Mouse (Mus musculus) erythroblast, embryonic 14.5 days (primary cell): ENCODE data around the gene Ube2q2.

Source experiments
- GATA1 ChIP-seq: IDR thresholded peaks from 2 replicates; pipeline ENCODE4 v1.6.1; 2012; ENCODE audit warnings: low read length, inconsistent platforms, mixed read lengths
- TAL1 ChIP-seq: IDR thresholded peaks from 3 replicates; pipeline ENCODE4 v1.6.1; 2012; ENCODE audit warnings: low read length, inconsistent platforms, mixed read lengths

DNA sequence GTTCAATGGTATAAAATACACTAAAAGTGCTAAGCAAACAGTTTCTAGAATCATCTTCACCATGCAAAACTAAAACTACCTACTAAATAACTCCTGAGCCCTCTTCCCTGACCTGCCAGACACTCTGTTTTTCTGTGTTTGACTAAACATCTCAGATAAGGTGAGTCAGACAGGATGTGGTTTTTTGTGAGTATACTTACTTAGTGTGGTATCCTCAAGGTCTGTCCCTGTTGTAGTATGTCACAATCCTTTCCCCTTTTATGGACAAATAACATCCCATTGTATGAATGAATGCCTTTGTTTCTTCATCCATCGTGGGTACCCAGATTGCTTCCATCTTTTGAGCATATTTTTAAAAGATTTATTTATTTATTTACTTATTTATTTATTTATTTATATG, 22.4 kb upstream of the Ube2q2 start:
- TF ChIP-seq TAL1 = no peak
- TF ChIP-seq GATA1 = no peak
